Mouse (Mus musculus) brain, embryonic 14.5 days (tissue): Measurements from ENCODE around the gene Rnf157.

Experiments
- CTCF ChIP-seq: fragments of 200-500 bp; IDR thresholded peaks from 2 replicates; pipeline ENCODE4 v1.5.1; 2012; ENCODE audit warnings: inconsistent platforms, mild to moderate bottlenecking, moderate library complexity, borderline replicate concordance; ENCODE audit not compliant: insufficient read depth, insufficient read length; ENCODE audit errors: extremely low read depth
- POLR2A ChIP-seq: fragments of 200-500 bp; IDR thresholded peaks from 2 replicates; pipeline ENCODE4 v1.6.1; 2012; ENCODE audit warnings: mild to moderate bottlenecking, inconsistent platforms, borderline replicate concordance; ENCODE audit not compliant: poor library complexity, insufficient read depth, insufficient read length, severe bottlenecking; ENCODE audit errors: extremely low read depth

DNA sequence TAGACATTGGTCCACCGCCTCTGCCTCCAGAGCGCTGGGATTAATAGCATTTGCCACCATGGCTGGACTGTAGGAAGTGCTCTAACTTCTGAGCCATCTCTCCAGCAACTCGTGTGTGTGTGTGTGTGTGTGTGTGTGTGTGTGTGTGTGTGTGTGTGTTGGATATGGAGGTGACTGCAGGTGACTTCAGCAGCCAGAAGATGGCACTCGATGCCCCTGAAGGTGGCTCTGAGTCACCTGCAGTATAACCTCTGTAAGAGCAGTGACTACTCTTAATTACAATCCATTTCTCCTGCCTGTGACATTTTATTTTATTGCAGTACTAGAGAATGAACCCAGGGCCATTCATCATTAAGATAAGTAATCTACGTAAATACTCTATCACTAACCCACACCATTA is 61.5 kb downstream of the Rnf157 start:
- TF ChIP-seq CTCF (no peak), POLR2A (no peak)
